Mouse (Mus musculus) stomach, postnatal 0 days (tissue): ENCODE results near the gene Cage1. TPM values are rescaled to one million over a fixed set of nuclear protein-coding genes. Genes with fewer than 3 reads are reported as not detected.

Experiments
- ATAC-seq: fragments of 200-750 bp; cut with Nextera tagmentation; 2 replicates; pipeline ENCODE4 v1.8.0; 2017; ENCODE audit not compliant: low FRiP score, low TSS enrichment
- DNase-seq: peaks from one replicate; pipeline ENCODE4 v3.0.0-alpha.2; 2016; ENCODE audit warnings: low spot score
- H3K27ac ChIP-seq: fragments of 300-500 bp; sonication (generic); replicated peaks from 2 replicates; pipeline ENCODE4 v1.5.1; 2014; ENCODE audit warnings: mild to moderate bottlenecking, control low read depth
- H3K27me3 ChIP-seq: fragments of 300-500 bp; sonication (generic); 2 replicates; pipeline ENCODE4 v1.6.1; 2014; ENCODE audit warnings: low read length; ENCODE audit not compliant: control insufficient read depth, insufficient read depth
- H3K36me3 ChIP-seq: fragments of 300-500 bp; sonication (generic); 2 replicates; pipeline ENCODE4 v1.6.1; 2014; ENCODE audit warnings: low read length, mixed read lengths; ENCODE audit not compliant: control insufficient read depth, insufficient read depth
- H3K4me1 ChIP-seq: fragments of 300-500 bp; sonication (generic); replicated peaks from 2 replicates; pipeline ENCODE4 v1.6.1; 2014; ENCODE audit warnings: antibody characterized with exemption; ENCODE audit not compliant: control insufficient read depth, insufficient read depth
- H3K4me2 ChIP-seq: fragments of 300-500 bp; sonication (generic); replicated peaks from 2 replicates; pipeline ENCODE4 v1.6.1; 2014; ENCODE audit warnings: low read depth, mild to moderate bottlenecking, control low read depth, moderate library complexity
- H3K4me3 ChIP-seq: fragments of 300-500 bp; sonication (generic); 2 replicates; pipeline ENCODE4 v1.5.1; 2014; ENCODE audit warnings: low read depth, low read length, control low read depth
- H3K9ac ChIP-seq: fragments of 300-500 bp; sonication (generic); 2 replicates; pipeline ENCODE4 v1.6.1; 2014; ENCODE audit warnings: mild to moderate bottlenecking, low read length, control low read depth, mixed read lengths
- H3K9me3 ChIP-seq: fragments of 300-500 bp; sonication (generic); 2 replicates; pipeline ENCODE4 v1.6.1; 2016; ENCODE audit warnings: low read length; ENCODE audit not compliant: control insufficient read depth
- CTCF ChIP-seq: IDR thresholded peaks from 2 replicates; pipeline ENCODE4 v1.5.1; 2016; ENCODE audit warnings: antibody characterized with exemption, low read depth, mild to moderate bottlenecking, moderate library complexity
- EP300 ChIP-seq: optimal IDR thresholded peaks from 2 replicates; pipeline ENCODE3; 2016; ENCODE audit warnings: antibody characterized with exemption
- WGBS: fragments of 180-500 bp; shearing (Covaris S2); extraction: QIAGEN DNeasy Blood & Tissue Kit; methylation state at CpG from one replicate; pipeline ENCODE4 v1.1.7; 2014; 5-methylcytosine and 5-hydroxymethylcytosine counted together
- polyA plus RNA-seq: library from polyadenylated mRNA; unstranded; fragments of >200 nt; fragmentation: Nextera tagmentation; extraction: Ambion mirVana; gene quantifications from 2 replicates; pipeline ENCODE4 v1.2.1, GENCODE M21; 2015

Cage1 gene
- polyA plus RNA-seq, 1 experiment from 2014 or later = 0.86 TPM

DNA sequence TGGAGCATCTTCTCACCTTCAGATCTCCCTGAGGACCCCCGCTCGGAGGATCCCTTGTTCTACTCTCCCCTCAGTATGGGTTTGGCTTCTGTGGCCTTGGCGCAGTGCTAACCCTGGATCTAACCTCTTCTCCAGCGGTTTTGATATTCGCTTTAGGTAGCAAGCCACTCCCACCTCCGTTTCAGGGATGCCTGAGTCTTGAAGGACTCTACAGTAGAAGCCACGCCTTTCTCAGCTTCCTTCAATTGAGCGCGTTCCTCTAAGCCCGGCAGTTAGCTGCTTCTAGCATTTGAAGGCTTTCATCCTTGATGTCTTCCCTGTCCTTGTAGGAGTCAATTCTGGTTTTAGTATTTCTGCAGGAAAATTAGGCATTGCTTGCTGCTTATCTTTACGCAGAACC, 40.2 kb upstream of the Cage1 start:
- no peak overlapping the region for H3K9ac ChIP-seq
- no peak overlapping the region for H3K4me2 ChIP-seq
- WGBS = 21% methylated on average over 11 of the region's 11 CpGs
- ATAC-seq = no peak
- no peak overlapping the region for H3K4me3 ChIP-seq
- DNase-seq = no peak
- no peaks in the 10 kb centered on the region for H3K9me3 ChIP-seq
- no peaks in the 10 kb centered on the region for H3K27me3 ChIP-seq
- no peaks in the 10 kb centered on the region for H3K36me3 ChIP-seq
- H3K27ac ChIP-seq = no peak overlapping the region
- H3K4me1 ChIP-seq = 0 out of 2 replicates have a peak, but pooled peaks cover 2% of the 10 kb centered on the region
- TF ChIP-seq CTCF (no peak), EP300 (no peak)

DNA sequence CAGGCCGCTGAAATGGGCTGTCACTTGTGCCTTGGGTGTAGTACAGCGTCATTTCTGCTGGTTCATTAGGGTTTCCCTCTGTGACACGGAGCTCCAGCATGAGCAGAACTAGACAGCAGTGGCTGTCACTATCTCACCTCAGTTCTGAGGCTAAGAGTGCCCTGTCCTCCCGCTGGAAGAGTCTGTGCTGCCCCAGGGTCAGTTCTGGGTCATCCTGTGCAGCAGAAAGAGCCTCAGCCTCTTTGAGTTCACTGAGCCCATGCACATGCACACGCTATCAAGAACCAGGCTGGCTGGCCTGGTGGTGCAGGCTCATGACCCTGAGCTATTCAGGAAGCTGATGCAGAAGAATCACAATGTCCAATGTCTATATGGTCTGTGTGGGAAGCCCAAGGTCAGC, 37.5 kb upstream of the Cage1 start:
- ATAC-seq (no peak), DNase-seq (no peak)
- Histone ChIP-seq H3K27ac (no peak overlapping the region), H3K36me3 (no peaks in the 10 kb centered on the region), H3K27me3 (no peaks in the 10 kb centered on the region), H3K4me2 (no peak overlapping the region), H3K4me1 (no peaks in the 10 kb centered on the region), H3K4me3 (no peak overlapping the region), H3K9ac (no peak overlapping the region), H3K9me3 (no peaks in the 10 kb centered on the region)
- TF ChIP-seq CTCF (no peak), EP300 (no peak)
- WGBS = 23% methylated on average over 5 of the region's 5 CpGs

- TF ChIP-seq EP300 (no peak), CTCF (no peak)
- Histone ChIP-seq H3K27me3 (no peaks in the 10 kb centered on the region), H3K4me3 (no peak overlapping the region), H3K4me2 (no peak overlapping the region), H3K9ac (no peak overlapping the region), H3K9me3 (no peaks in the 10 kb centered on the region), H3K36me3 (no peaks in the 10 kb centered on the region), H3K4me1 (no peaks in the 10 kb centered on the region), H3K27ac (no peak overlapping the region)
- 75% methylated on average over 18 of the region's 18 CpGs for WGBS
- ATAC-seq (no peak), DNase-seq (no peak)
These were observed 36.8 kb upstream of the Cage1 start for GRCm38 (mm10) chr13:38073374-38074307.

DNA sequence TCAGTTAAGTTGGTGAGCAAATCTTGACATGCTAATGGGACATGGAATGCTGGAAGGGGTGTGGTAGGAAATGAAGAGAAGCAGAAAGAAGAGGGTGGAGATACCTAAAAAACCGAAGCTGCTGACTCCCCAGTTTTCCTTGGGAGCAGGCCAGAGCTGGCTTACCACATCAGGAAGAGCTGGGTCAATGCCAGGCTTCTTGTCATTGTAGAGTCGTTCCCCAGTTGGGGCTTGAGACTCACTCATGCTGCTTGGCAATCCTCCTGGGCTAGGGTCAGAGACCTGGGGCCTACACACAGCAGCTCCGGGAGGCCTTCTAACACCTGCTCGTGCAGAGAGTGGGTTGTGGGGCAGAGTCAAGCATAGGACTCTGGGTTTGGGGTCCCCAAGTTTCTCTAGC, 34.1 kb upstream of the Cage1 start:
- 25% methylated on average over 4 of the region's 4 CpGs for WGBS
- no peak overlapping the region for H3K9ac ChIP-seq
- no peak for ATAC-seq
- H3K9me3 ChIP-seq = no peaks in the 10 kb centered on the region
- no peaks in the 10 kb centered on the region for H3K36me3 ChIP-seq
- H3K27ac ChIP-seq = 0 out of 2 replicates have a peak overlapping the region, but pooled peaks have one; percentile 8
- DNase-seq = no peak
- TF ChIP-seq EP300 (no peak), CTCF (no peak)
- H3K4me3 ChIP-seq = no peak overlapping the region
- H3K4me2 ChIP-seq = no peak overlapping the region
- H3K27me3 ChIP-seq = no peaks in the 10 kb centered on the region
- H3K4me1 ChIP-seq = no peaks in the 10 kb centered on the region

- no peaks in the 10 kb centered on the region for H3K4me1 ChIP-seq
- peak; percentile 79 for ATAC-seq
These were observed 28.2 kb upstream of the Cage1 start for GRCm38 (mm10) chr13:38064854-38065663.

More at GRCm38 (mm10) chr13:38064854-38065663, 28.2 kb upstream of the Cage1 start:
- H3K4me3 ChIP-seq = no peak overlapping the region
- no peak overlapping the region for H3K27ac ChIP-seq
- H3K27me3 ChIP-seq = no peaks in the 10 kb centered on the region
- WGBS = 60% methylated on average over 11 of the region's 11 CpGs
- DNase-seq = peak; percentile 57
- no peaks in the 10 kb centered on the region for H3K9me3 ChIP-seq
- peaks cover 10% of the 10 kb centered on the region for H3K36me3 ChIP-seq
- H3K9ac ChIP-seq = no peak overlapping the region
- no peak overlapping the region for H3K4me2 ChIP-seq
- TF ChIP-seq CTCF (peak; percentile 92), EP300 (no peak)
